Mouse (Mus musculus) testis, adult 2 months (tissue): ENCODE results near the gene Keap1. TPM values are rescaled to one million over a fixed set of nuclear protein-coding genes. Genes with fewer than 3 reads are reported as not detected.
A peak's percentile ranks its signal among the peaks of the same experiment; 100 is the strongest.

Experiments
- H3K27ac ChIP-seq: fragments of 200-500 bp; 2 replicates; pipeline ENCODE4 v1.5.1; 2012; ENCODE audit warnings: low read depth, low read length; ENCODE audit not compliant: control insufficient read depth, insufficient read depth
- H3K27me3 ChIP-seq: fragments of 200-500 bp; 2 replicates; pipeline ENCODE4 v1.6.1; 2012; ENCODE audit warnings: mild to moderate bottlenecking, low read length, moderate library complexity; ENCODE audit not compliant: control insufficient read depth, insufficient read depth
- H3K36me3 ChIP-seq: fragments of 200-500 bp; 2 replicates; pipeline ENCODE4 v1.6.1; 2012; ENCODE audit warnings: mild to moderate bottlenecking, low read length; ENCODE audit not compliant: control insufficient read depth, insufficient read depth
- H3K4me1 ChIP-seq: fragments of 200-500 bp; 2 replicates; pipeline ENCODE4 v1.6.1; 2012; ENCODE audit warnings: low read length; ENCODE audit not compliant: control insufficient read depth, insufficient read depth
- H3K4me3 ChIP-seq: fragments of 200-500 bp; 2 replicates; pipeline ENCODE4 v1.5.1; 2012; ENCODE audit warnings: low read depth, mild to moderate bottlenecking, low read length, moderate library complexity, mixed read lengths; ENCODE audit not compliant: control insufficient read depth
- CTCF ChIP-seq: fragments of 200-500 bp; IDR thresholded peaks from 2 replicates; pipeline ENCODE4 v1.5.1; 2012; ENCODE audit warnings: low read depth, mild to moderate bottlenecking, inconsistent platforms, low read length, moderate library complexity; ENCODE audit not compliant: control insufficient read depth, insufficient read depth, insufficient replicate concordance
- POLR2A ChIP-seq: fragments of 200-500 bp; IDR thresholded peaks from 2 replicates; pipeline ENCODE4 v1.6.1; 2012; ENCODE audit warnings: low read depth, mild to moderate bottlenecking, inconsistent platforms, low read length, moderate library complexity; ENCODE audit not compliant: control insufficient read depth
- polyA plus RNA-seq: library from polyadenylated mRNA; depleted of rRNA; stranded (reverse); fragments of >200 nt; gene quantifications from 2 replicates; pipeline ENCODE4 v1.2.3, GENCODE M21; 2012; rRNA removed

Gene Keap1
- 46.9 and 52.8 TPM in 2 replicates for polyA plus RNA-seq

GRCm38 (mm10) chr9:21238733-21239464 lies at the start of gene Keap1:
Keap1 (minus strand) TSS chr9:21239361.
- Histone ChIP-seq H3K4me1 (peaks cover 18% of the 10 kb centered on the region), H3K36me3 (no peaks in the 10 kb centered on the region), H3K27me3 (no peaks in the 10 kb centered on the region), H3K27ac (peak within 1 kb of the TSS; percentile 81), H3K4me3 (peak within 1 kb of the TSS; percentile 90)
- no peak for TF ChIP-seq CTCF
- peak; percentile 57 for TF ChIP-seq POLR2A

- Histone ChIP-seq H3K27me3 (no peaks in the 10 kb centered on the region), H3K36me3 (no peaks in the 10 kb centered on the region; the same call in 1 of the 2 replicates), H3K27ac (peak overlapping the region; percentile 97), H3K4me1 (peaks cover 21% of the 10 kb centered on the region), H3K4me3 (peak overlapping the region; percentile 93)
- TF ChIP-seq CTCF (no peak), POLR2A (no peak)
Observed at GRCm38 (mm10) chr9:21288404-21289336, 49.5 kb upstream of the Keap1 start.

- Histone ChIP-seq H3K4me1 (peaks cover 21% of the 10 kb centered on the region), H3K4me3 (peak within 1 kb of the TSS; percentile 93), H3K36me3 (no peaks in the 10 kb centered on the region; the same call in 1 of the 2 replicates), H3K27ac (peak within 1 kb of the TSS; percentile 97), H3K27me3 (no peaks in the 10 kb centered on the region)
- TF ChIP-seq CTCF (no peak), POLR2A (peak; percentile 87)
Observed at GRCm38 (mm10) chr9:21287571-21288402, 48.6 kb upstream of the Keap1 start, which contains the start of gene Kri1. Kri1 (minus strand) TSS chr9:21287969.

GRCm38 (mm10) chr9:21286753-21287152 lies 47.6 kb upstream of the Keap1 start:
- no peak for TF ChIP-seq POLR2A
- no peak for TF ChIP-seq CTCF
- Histone ChIP-seq H3K4me1 (peaks cover 21% of the 10 kb centered on the region), H3K36me3 (peaks cover 1% of the 10 kb centered on the region; the same call in 1 of the 2 replicates), H3K27me3 (no peaks in the 10 kb centered on the region), H3K4me3 (peak overlapping the region; percentile 16), H3K27ac (no peak overlapping the region; the same call in 1 of the 2 replicates)

- TF ChIP-seq CTCF (no peak), POLR2A (no peak)
- Histone ChIP-seq H3K4me3 (no peak overlapping the region), H3K27me3 (no peaks in the 10 kb centered on the region), H3K4me1 (peaks cover 13% of the 10 kb centered on the region), H3K27ac (no peak overlapping the region), H3K36me3 (peaks cover 1% of the 10 kb centered on the region)
Observed at GRCm38 (mm10) chr9:21283994-21284393, 44.8 kb upstream of the Keap1 start.

GRCm38 (mm10) chr9:21283591-21283990 lies 44.4 kb upstream of the Keap1 start:
- Histone ChIP-seq H3K36me3 (peaks cover 1% of the 10 kb centered on the region), H3K27ac (no peak overlapping the region), H3K27me3 (no peaks in the 10 kb centered on the region), H3K4me3 (no peak overlapping the region), H3K4me1 (peaks cover 9% of the 10 kb centered on the region)
- TF ChIP-seq POLR2A: no peak
- TF ChIP-seq CTCF: no peak

- Histone ChIP-seq H3K4me3 (no peak overlapping the region), H3K27me3 (no peaks in the 10 kb centered on the region), H3K4me1 (no peaks in the 10 kb centered on the region; the same call in 1 of the 2 replicates), H3K36me3 (peaks cover 1% of the 10 kb centered on the region), H3K27ac (no peak overlapping the region)
- no peak for TF ChIP-seq POLR2A
- no peak for TF ChIP-seq CTCF
Observed at GRCm38 (mm10) chr9:21277776-21278175, 38.6 kb upstream of the Keap1 start.
